Mouse (Mus musculus) activated CD4-positive, CD25-positive, alpha-beta regulatory T cell, adult 4 months (primary cell): ENCODE measurements around the gene Ifit1bl1. TPM values are rescaled to one million over a fixed set of nuclear protein-coding genes. Genes with fewer than 3 reads are reported as not detected.

Experiments used
- polyA plus RNA-seq, 2 experiments: library from polyadenylated mRNA; unstranded; fragments of 100-300 nt; shearing (Covaris generic); gene quantifications; one replicate each; pipeline ENCODE4 v1.2.1; 2017

Ifit1bl1 gene
- polyA plus RNA-seq, 2 experiments from 2014 or later: 76.0 to 92.6 TPM

Other genes with a start within 250 kb of the Ifit1bl1 start
- gene Ch25h, start 126.8 kb downstream of the Ifit1bl1 start, polyA plus RNA-seq: not detected
- 100 to 1,000 TPM in 1 of 2 experiments, 10 to 100 TPM in 1; 98.8 to 105 TPM for gene Lipa, start 74.5 kb downstream of the Ifit1bl1 start, polyA plus RNA-seq
- gene Ifit2, start 51.3 kb downstream of the Ifit1bl1 start, polyA plus RNA-seq: 10 to 100 TPM; 25.6 to 26.6 TPM
- gene Ifit3, start 18.4 kb downstream of the Ifit1bl1 start, polyA plus RNA-seq: 10 to 100 TPM; 42.8 to 58.3 TPM
- gene Ifit3b, start 6.0 kb upstream of the Ifit1bl1 start, polyA plus RNA-seq: 10 to 100 TPM in 1 of 2 experiments, 1 to 10 TPM in 1; 6.8 to 10.8 TPM
- under 1 TPM; 0.57 to 0.73 TPM for gene Ifit1bl2, start 38.8 kb upstream of the Ifit1bl1 start, polyA plus RNA-seq
- 10 to 100 TPM; 46.7 to 71.6 TPM for gene Ifit1, start 38.9 kb upstream of the Ifit1bl1 start, polyA plus RNA-seq
- gene Slc16a12, start 145.3 kb upstream of the Ifit1bl1 start, polyA plus RNA-seq: not detected